Mouse (Mus musculus): ENCODE data around the gene Ccp110. TPM values are rescaled to one million over a fixed set of nuclear protein-coding genes. Genes with fewer than 3 reads are reported as not detected.

Ccp110 gene
- polyA plus RNA-seq, 1 experiment, result 2.5 TPM

DNA sequence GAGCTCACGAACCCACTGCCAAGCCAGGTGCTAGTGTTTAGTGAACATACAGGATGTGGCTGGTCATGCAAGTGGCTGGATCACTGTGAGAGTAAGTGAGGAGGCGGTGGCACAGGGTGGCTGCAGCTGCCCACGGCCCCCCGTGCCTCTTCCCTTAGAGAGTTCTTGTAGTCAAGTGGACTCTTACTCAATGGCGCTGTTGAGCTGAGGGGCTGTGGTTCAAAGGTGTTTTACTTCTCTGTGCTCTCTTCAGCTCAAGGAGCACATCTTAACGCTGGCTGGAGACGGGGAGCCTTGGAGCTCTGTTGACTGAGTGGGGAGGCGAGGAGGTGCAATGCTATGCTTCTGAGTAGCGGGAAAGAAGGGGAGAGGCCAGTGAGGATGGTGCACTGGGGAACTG, 11.6 kb downstream of the Ccp110 start:
- Histone ChIP-seq H3K36me3 (ENCODE audit: control insufficient read depth, insufficient read depth, low read length) (no peaks in the 10 kb centered on the region), H3K4me3 (ENCODE audit: insufficient read depth, low read depth, low read length) (no peak overlapping the region), H3K27me3 (replicated peaks; ENCODE audit: control insufficient read depth, insufficient read depth, low read length) (no peaks in the 10 kb centered on the region), H3K27ac (ENCODE audit: insufficient read depth, low read depth, low read length) (no peak overlapping the region), H3K4me1 (ENCODE audit: control insufficient read depth, insufficient read depth, low read length) (no peaks in the 10 kb centered on the region)
- no peak for TF ChIP-seq POLR2A (IDR thresholded peaks at IDR 0.05; ENCODE audit: low read depth, low read length)
- no peak for TF ChIP-seq CTCF (conservative IDR thresholded peaks at IDR 0.05; ENCODE audit: insufficient read depth, insufficient read length, low read depth, low read length)
- DNase-seq, result no peak
- 94% methylated on average over 9 of the region's 9 CpGs for WGBS

DNA sequence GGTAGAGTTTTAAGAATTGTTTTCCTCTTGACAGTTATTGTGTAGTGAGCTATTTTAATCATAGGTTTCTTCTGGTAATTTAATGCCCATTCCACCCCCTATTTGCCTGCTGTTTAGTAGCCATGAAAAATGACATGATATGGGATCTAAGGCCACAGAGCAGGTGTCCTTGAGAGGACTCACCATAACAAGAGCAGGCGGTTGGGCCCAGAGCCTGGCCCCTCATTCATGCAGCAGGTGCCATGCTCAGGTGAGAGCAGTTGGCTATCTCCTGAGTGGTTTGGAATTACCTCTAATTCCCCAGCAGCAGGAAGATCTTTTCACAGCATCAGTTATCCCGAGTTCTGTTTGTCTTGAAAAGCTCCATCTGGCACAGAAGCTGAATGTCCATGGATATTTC, 13.1 kb downstream of the Ccp110 start:
- Histone ChIP-seq H3K36me3 (ENCODE audit: control insufficient read depth, insufficient read depth, low read length) (no peaks in the 10 kb centered on the region), H3K27ac (ENCODE audit: insufficient read depth, low read depth, low read length) (no peak overlapping the region), H3K4me1 (ENCODE audit: control insufficient read depth, insufficient read depth, low read length) (no peaks in the 10 kb centered on the region), H3K4me3 (ENCODE audit: insufficient read depth, low read depth, low read length) (no peak overlapping the region), H3K27me3 (replicated peaks; ENCODE audit: control insufficient read depth, insufficient read depth, low read length) (no peaks in the 10 kb centered on the region)
- TF ChIP-seq CTCF (conservative IDR thresholded peaks at IDR 0.05; ENCODE audit: insufficient read depth, insufficient read length, low read depth, low read length) (no peak), POLR2A (IDR thresholded peaks at IDR 0.05; ENCODE audit: low read depth, low read length) (no peak)
- 83% methylated on average over 2 of the region's 2 CpGs for WGBS
- no peak for DNase-seq

DNA sequence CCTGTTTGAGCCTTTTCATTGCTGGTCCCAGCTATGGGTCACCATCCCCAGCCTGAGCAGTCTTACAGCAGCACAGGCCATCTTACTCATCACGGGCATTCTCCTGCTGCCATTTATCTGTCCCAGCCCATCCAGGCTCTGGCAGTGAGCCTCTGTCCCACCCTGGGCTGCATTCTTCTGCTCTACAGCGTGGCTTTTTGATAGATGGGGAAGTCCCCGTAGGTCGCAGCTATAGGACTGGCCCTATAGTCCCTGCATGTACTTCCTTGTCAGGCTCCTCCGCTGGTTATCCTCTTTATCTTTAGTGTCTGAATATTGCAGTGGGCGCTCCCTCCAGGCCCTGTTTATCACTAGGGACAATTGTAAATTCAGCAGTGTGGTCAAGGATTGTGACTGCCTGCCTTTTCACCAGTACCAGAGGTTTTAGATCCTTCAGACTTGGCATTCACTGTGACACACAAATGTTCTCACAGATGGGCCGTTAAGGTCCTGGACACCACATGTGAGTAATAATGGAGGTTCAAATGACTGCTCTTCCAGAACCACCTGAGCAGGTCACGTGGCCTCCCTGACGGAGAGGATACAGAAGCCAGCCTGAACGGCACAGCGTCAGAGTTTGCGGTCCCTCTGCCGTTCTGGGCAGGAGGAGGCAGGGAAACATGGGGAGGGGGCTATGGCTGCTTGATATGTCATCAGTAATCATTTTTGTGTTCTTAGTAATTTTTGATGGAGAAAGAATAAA, 16.7 kb downstream of the Ccp110 start:
- Histone ChIP-seq H3K27me3 (replicated peaks; ENCODE audit: control insufficient read depth, insufficient read depth, low read length) (no peaks in the 10 kb centered on the region), H3K4me3 (ENCODE audit: insufficient read depth, low read depth, low read length) (no peak overlapping the region), H3K36me3 (ENCODE audit: control insufficient read depth, insufficient read depth, low read length) (no peaks in the 10 kb centered on the region; the same call in 1 of the 2 replicates), H3K4me1 (ENCODE audit: control insufficient read depth, insufficient read depth, low read length) (no peaks in the 10 kb centered on the region), H3K27ac (ENCODE audit: insufficient read depth, low read depth, low read length) (no peak overlapping the region)
- DNase-seq, result no peak
- no peak for TF ChIP-seq CTCF (conservative IDR thresholded peaks at IDR 0.05; ENCODE audit: insufficient read depth, insufficient read length, low read depth, low read length)
- no peak for TF ChIP-seq POLR2A (IDR thresholded peaks at IDR 0.05; ENCODE audit: low read depth, low read length)
- 91% methylated on average over 13 of the region's 13 CpGs for WGBS

DNA sequence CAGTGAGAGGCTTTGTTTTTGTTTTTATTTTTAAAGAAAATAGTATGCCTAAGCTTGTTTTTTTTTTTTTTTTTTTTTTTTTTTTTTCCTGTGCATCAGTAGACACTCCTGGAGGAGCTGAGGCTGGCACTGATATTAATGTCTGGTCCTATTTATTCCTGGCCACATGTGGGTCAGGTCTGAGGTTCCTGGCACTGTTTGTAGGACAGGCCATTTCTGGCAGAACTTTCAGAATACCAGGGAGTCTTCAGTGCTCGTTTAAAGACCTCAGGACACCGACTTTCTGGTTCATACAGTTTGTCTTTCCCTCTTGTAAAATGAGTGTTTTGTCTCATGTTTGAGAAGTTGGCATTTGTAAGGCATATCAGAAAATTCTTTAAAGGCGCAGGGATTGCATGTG, 19.4 kb downstream of the Ccp110 start:
- Histone ChIP-seq H3K27ac (ENCODE audit: insufficient read depth, low read depth, low read length) (no peak overlapping the region), H3K36me3 (ENCODE audit: control insufficient read depth, insufficient read depth, low read length) (no peaks in the 10 kb centered on the region; the same call in 1 of the 2 replicates), H3K4me3 (ENCODE audit: insufficient read depth, low read depth, low read length) (no peak overlapping the region), H3K27me3 (replicated peaks; ENCODE audit: control insufficient read depth, insufficient read depth, low read length) (no peaks in the 10 kb centered on the region), H3K4me1 (ENCODE audit: control insufficient read depth, insufficient read depth, low read length) (no peaks in the 10 kb centered on the region)
- no peak for DNase-seq
- WGBS, result 94% methylated on average over 3 of the region's 3 CpGs
- TF ChIP-seq CTCF (conservative IDR thresholded peaks at IDR 0.05; ENCODE audit: insufficient read depth, insufficient read length, low read depth, low read length) (no peak), POLR2A (IDR thresholded peaks at IDR 0.05; ENCODE audit: low read depth, low read length) (no peak)

DNA sequence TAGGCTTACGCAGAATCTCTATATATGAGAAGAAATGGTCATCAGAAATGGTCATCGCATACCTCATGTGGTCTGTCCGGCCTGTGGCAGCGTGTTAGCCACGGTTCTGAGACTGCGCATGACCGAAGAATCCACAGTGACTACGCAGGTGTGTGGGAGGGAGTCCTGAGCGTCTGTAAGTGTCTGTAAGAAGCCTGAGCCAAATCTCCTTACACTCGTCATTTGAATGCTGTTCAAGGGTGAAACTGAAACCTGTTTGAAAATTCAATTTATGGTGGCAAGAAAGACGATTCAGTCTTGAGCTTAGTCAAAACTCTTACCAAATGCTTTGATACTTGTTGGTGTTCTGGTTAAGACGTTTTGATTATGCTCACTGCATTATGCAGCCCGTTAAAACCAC, 20.9 kb downstream of the Ccp110 start:
- Histone ChIP-seq H3K27ac (ENCODE audit: insufficient read depth, low read depth, low read length) (no peak overlapping the region), H3K4me1 (ENCODE audit: control insufficient read depth, insufficient read depth, low read length) (no peaks in the 10 kb centered on the region), H3K27me3 (replicated peaks; ENCODE audit: control insufficient read depth, insufficient read depth, low read length) (no peaks in the 10 kb centered on the region), H3K36me3 (ENCODE audit: control insufficient read depth, insufficient read depth, low read length) (no peaks in the 10 kb centered on the region; the same call in 1 of the 2 replicates), H3K4me3 (ENCODE audit: insufficient read depth, low read depth, low read length) (no peak overlapping the region)
- TF ChIP-seq POLR2A (IDR thresholded peaks at IDR 0.05; ENCODE audit: low read depth, low read length), result no peak
- no peak for TF ChIP-seq CTCF (conservative IDR thresholded peaks at IDR 0.05; ENCODE audit: insufficient read depth, insufficient read length, low read depth, low read length)
- no peak for DNase-seq
- 91% methylated on average over 13 of the region's 13 CpGs for WGBS

DNA sequence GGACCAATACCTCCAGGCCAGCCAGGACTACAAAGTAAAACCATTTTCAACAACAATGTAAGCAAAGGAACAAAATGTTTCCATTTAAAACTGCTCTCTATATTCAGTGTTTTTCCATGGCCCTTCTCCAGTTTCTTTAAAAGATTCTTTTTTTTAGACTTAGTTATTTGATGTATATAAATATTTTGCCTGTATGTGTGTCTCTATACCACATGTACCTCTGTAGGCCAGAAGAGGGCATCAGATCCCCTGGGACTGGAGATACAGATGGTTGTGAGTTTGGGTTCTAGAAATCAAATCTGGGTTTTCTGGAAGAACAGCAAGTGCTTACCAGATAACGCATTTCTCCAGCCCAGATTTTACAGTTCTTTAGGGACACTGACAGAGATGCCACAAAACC, 26.4 kb downstream of the Ccp110 start:
- DNase-seq, result no peak
- Histone ChIP-seq H3K27me3 (replicated peaks; ENCODE audit: control insufficient read depth, insufficient read depth, low read length) (no peaks in the 10 kb centered on the region), H3K4me1 (ENCODE audit: control insufficient read depth, insufficient read depth, low read length) (peaks cover 6% of the 10 kb centered on the region; the same call in 1 of the 2 replicates), H3K36me3 (ENCODE audit: control insufficient read depth, insufficient read depth, low read length) (no peaks in the 10 kb centered on the region), H3K27ac (ENCODE audit: insufficient read depth, low read depth, low read length) (no peak overlapping the region), H3K4me3 (ENCODE audit: insufficient read depth, low read depth, low read length) (no peak overlapping the region)
- TF ChIP-seq POLR2A (IDR thresholded peaks at IDR 0.05; ENCODE audit: low read depth, low read length) (no peak), CTCF (conservative IDR thresholded peaks at IDR 0.05; ENCODE audit: insufficient read depth, insufficient read length, low read depth, low read length) (no peak)
- 84% methylated on average over 1 of the region's 1 CpGs for WGBS

DNA sequence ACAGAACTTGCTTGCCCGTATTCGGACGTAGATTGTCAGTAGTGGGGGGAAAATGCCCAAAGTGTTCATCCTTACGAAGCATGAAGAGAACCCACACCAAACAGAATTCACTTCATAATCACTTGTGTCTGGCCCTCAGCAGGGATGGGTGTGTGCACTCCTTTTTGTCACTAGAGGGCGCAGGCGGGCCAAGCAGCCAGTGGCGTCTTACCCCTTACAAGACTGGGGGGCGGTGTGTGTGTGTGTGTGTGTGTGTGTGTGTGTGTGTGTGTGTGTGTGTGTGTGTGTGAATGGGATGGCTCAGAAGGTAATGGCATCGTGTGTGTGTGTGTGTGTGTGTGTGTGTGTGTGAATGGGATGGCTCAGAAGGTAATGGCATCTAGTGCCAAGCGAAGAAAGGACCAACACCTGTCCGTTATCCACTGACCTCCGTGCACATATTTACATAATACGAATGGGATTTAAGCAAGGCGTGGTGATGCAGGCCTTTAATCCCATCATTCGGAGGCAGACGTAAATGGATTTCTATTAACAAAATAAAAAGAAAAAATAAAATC, 27.7 kb downstream of the Ccp110 start, which contains the start of gene Vps35l:
Vps35l (plus strand) TSS at position 252 of the 557 bp plus-strand sequence.
- Histone ChIP-seq H3K4me3 (ENCODE audit: insufficient read depth, low read depth, low read length) (peak within 1 kb of the TSS; percentile 96), H3K4me1 (ENCODE audit: control insufficient read depth, insufficient read depth, low read length) (peaks cover 6% of the 10 kb centered on the region; the same call in 1 of the 2 replicates), H3K36me3 (ENCODE audit: control insufficient read depth, insufficient read depth, low read length) (no peaks in the 10 kb centered on the region), H3K27me3 (replicated peaks; ENCODE audit: control insufficient read depth, insufficient read depth, low read length) (no peaks in the 10 kb centered on the region), H3K27ac (ENCODE audit: insufficient read depth, low read depth, low read length) (peak within 1 kb of the TSS; percentile 57; the same call in 1 of the 2 replicates)
- TF ChIP-seq POLR2A (IDR thresholded peaks at IDR 0.05; ENCODE audit: low read depth, low read length) (no peak), CTCF (conservative IDR thresholded peaks at IDR 0.05; ENCODE audit: insufficient read depth, insufficient read length, low read depth, low read length) (peak; percentile 77)
- 2% methylated on average over 16 of the region's 16 CpGs for WGBS
- peak; percentile 87 for DNase-seq
